Comparison of ENCODE assay signal across 20 mouse cellular contexts in the genomic region with DNA sequence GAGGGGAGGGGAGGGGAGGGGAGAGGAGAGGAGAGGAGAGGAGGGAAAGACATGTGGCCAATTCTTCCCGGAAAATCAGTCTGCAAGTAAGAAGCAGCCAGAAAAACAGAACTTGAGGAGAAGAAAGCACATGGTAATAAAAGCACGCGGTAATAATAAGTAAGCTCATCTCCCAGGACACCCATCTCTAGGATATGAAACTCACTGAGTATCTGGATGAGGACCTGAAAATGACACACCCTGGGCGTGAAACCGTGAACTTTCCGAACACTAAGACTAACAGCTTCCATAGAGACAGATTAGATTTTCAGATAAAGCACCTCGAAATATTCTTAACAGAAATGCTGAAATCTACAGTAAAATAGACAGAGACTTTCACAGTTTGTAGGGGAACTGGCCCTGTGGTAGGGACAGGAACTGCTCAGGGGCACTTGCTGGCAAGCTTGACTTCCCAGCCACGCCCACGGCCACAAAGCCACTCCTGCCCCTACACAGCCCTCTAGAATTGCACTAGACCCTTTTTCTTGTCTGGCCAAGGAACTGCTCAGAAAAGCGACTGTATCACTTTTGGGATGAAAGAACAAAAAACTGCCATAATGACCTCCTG.
DNase-seq lines count a peak whose midpoint lies in the region; ATAC-seq lines count a peak whose summit lies in the region.
"Had no signal": no experiment of that assay in that cellular context is flagged by ENCODE, and none has a peak within 500 bp of the region (broad histone marks: within the 10 kb centered on the region; RNA-seq: fewer than 3 reads in every experiment).

No protein-coding gene starts in this region.

- H3K4me3 ChIP-seq in midbrain, embryonic 11.5 days (ENCODE audit: low read depth, low read length) = no peak overlapping the region
- H3K4me3 ChIP-seq: heart, embryonic 13.5 days; limb, embryonic 12.5 days; neural tube, embryonic 13.5 days had no signal

- ATAC-seq in megakaryocyte, adult 5-6 weeks (ENCODE audit: poor library complexity, severe bottlenecking) = peak; percentile 82
- no peak for ATAC-seq in midbrain, embryonic 11.5 days (ENCODE audit: low FRiP score)
- ATAC-seq: forebrain, embryonic 16.5 days had no signal

- whole genome bisulfite sequencing in midbrain, embryonic 11.5 days = 79% methylated on average over 10 of the region's 10 CpGs

- no peaks in the 10 kb centered on the region for H3K4me1 ChIP-seq in midbrain, embryonic 11.5 days (ENCODE audit: control insufficient read depth, insufficient read depth, low read length)
- H3K4me1 ChIP-seq: heart, embryonic 13.5 days; limb, embryonic 12.5 days; neural tube, embryonic 13.5 days had no signal

- H3K9me3 ChIP-seq in midbrain, embryonic 11.5 days (ENCODE audit: control insufficient read depth, low read length) = no peaks in the 10 kb centered on the region
- H3K9me3 ChIP-seq: G1E; heart, embryonic 13.5 days; limb, embryonic 12.5 days; neural tube, embryonic 13.5 days had no signal

- H3K27ac ChIP-seq in midbrain, embryonic 11.5 days (ENCODE audit: low read depth, low read length) = no peak overlapping the region
- H3K27ac ChIP-seq: heart, embryonic 13.5 days; limb, embryonic 12.5 days; neural tube, embryonic 13.5 days; stomach, postnatal 0 days had no signal

- no peak overlapping the region for H3K4me2 ChIP-seq in midbrain, embryonic 11.5 days
- H3K4me2 ChIP-seq: heart, embryonic 13.5 days; limb, embryonic 12.5 days; neural tube, embryonic 13.5 days had no signal

- H3K36me3 ChIP-seq in midbrain, embryonic 11.5 days (ENCODE audit: control insufficient read depth, insufficient read depth, low read length) = no peaks in the 10 kb centered on the region
- H3K36me3 ChIP-seq: G1E; heart, embryonic 13.5 days; limb, embryonic 12.5 days; neural tube, embryonic 13.5 days had no signal

- H3K27me3 ChIP-seq in midbrain, embryonic 11.5 days (ENCODE audit: control insufficient read depth, insufficient read depth, low read length) = no peaks in the 10 kb centered on the region
- H3K27me3 ChIP-seq: heart, embryonic 13.5 days; limb, embryonic 12.5 days; neural tube, embryonic 13.5 days had no signal

- H3K9ac ChIP-seq in midbrain, embryonic 11.5 days (ENCODE audit: low read length) = no peak overlapping the region
- H3K9ac ChIP-seq: heart, embryonic 13.5 days; limb, embryonic 12.5 days; neural tube, embryonic 13.5 days had no signal

- peak; percentile 29 for DNase-seq in gastrocnemius, adult 18-20 months (ENCODE audit: low spot score)
- DNase-seq in gastrocnemius, postnatal 4 days (ENCODE audit: low spot score in 2 of 2) = no peak
- DNase-seq in thymus, postnatal 14 days = peak; percentile 15
- DNase-seq in thymus, adult 18-20 months = no peak
- DNase-seq in adrenal gland, postnatal 14 days = no peak
- no peak for DNase-seq in midbrain, embryonic 11.5 days (ENCODE audit: low spot score, missing footprints)
- DNase-seq in left cerebral cortex, adult 9 months (ENCODE audit: low spot score in 2 of 2) = no peak
- DNase-seq: adrenal gland, postnatal 10 days; cerebellum, adult 9-11 months; gastrocnemius, postnatal 36 days; heart, postnatal 4 days; kidney, adult 8-10 months; right cerebral cortex, postnatal 4 days had no signal

Comparison
In these comparisons a context has a peak if more than half of its experiments do, and no peak if none do; other contexts are left out.
1. DNase-seq: peak in gastrocnemius, adult 18-20 months (single experiment) and thymus, postnatal 14 days (single experiment); none in gastrocnemius, postnatal 4 days (0 of 2), thymus, adult 18-20 months (0 of 2), adrenal gland, postnatal 14 days (single experiment), midbrain, embryonic 11.5 days (single experiment) and left cerebral cortex, adult 9 months (0 of 2).